Mouse (Mus musculus) MEL (cell line): ENCODE measurements around the gene Anapc13.

ENCODE experiments used
- GATA1 ChIP-seq: IDR thresholded peaks from 2 replicates; pipeline ENCODE4 v1.6.1; 2011; ENCODE audit warnings: low read depth, low read length, improper control_type of control experiment
- HCFC1 ChIP-seq: IDR thresholded peaks from 2 replicates; pipeline ENCODE4 v1.6.1; 2012; ENCODE audit warnings: low read depth, mild to moderate bottlenecking, inconsistent platforms, low read length, improper control_type of control experiment, moderate library complexity
- MAFK ChIP-seq: IDR thresholded peaks from 2 replicates; pipeline ENCODE4 v1.6.1; 2011; ENCODE audit warnings: low read depth, mild to moderate bottlenecking, low read length, improper control_type of control experiment, borderline replicate concordance
- MAZ ChIP-seq: IDR thresholded peaks from 2 replicates; pipeline ENCODE4 v1.6.1; 2012; ENCODE audit warnings: low read depth, mild to moderate bottlenecking, inconsistent platforms, low read length, improper control_type of control experiment
- POLR2A ChIP-seq, 2 experiments: IDR thresholded peaks; 2 replicates each; pipeline ENCODE4 v1.6.1; 2011 to 2012; ENCODE audit warnings: low read length in 2 of 2, mild to moderate bottlenecking in 2 of 2, control low read depth in 1 of 2, improper control_type of control experiment in 1 of 2, low read depth in 1 of 2, moderate library complexity in 1 of 2; ENCODE audit not compliant: control insufficient read depth in 1 of 2, insufficient read depth in 1 of 2, poor library complexity in 1 of 2
- USF1 ChIP-seq: IDR thresholded peaks from 2 replicates; pipeline ENCODE4 v1.6.1; 2014; ENCODE audit warnings: low read depth, mild to moderate bottlenecking, inconsistent platforms, low read length, improper control_type of control experiment, moderate library complexity

GRCm38 (mm10) chr9:102621385-102621784 lies 4.7 kb upstream of the Anapc13 start:
- TF ChIP-seq MAFK (no peak), GATA1 (no peak), MAZ (no peak), POLR2A (IDR thresholded peaks at IDR 0.05; ENCODE audit: control insufficient read depth in 1 of 2, insufficient read depth in 1 of 2, low read depth in 1 of 2, low read length in 2 of 2, poor library complexity in 1 of 2) (no peak), USF1 (no peak), HCFC1 (no peak)
